Mouse (Mus musculus) adipose tissue, adult 10 weeks (tissue): ENCODE data around the gene Scrn1. TPM values are rescaled to one million over a fixed set of nuclear protein-coding genes. Genes with fewer than 3 reads are reported as not detected.

Experiments used
- polyA plus RNA-seq: library from polyadenylated mRNA; stranded (reverse); fragments of 350-450 nt; fragmentation: Illumina TruSeq; extraction: RNeasy Lipid Tissue Mini Kit (QIAGEN cat#74804); gene quantifications from one replicate; pipeline ENCODE4 v1.2.3, GENCODE M21; 2014; ENCODE audit warnings: low read depth, low replicate concordance

The Scrn1 gene
- polyA plus RNA-seq, result 6.5 TPM

DNA sequence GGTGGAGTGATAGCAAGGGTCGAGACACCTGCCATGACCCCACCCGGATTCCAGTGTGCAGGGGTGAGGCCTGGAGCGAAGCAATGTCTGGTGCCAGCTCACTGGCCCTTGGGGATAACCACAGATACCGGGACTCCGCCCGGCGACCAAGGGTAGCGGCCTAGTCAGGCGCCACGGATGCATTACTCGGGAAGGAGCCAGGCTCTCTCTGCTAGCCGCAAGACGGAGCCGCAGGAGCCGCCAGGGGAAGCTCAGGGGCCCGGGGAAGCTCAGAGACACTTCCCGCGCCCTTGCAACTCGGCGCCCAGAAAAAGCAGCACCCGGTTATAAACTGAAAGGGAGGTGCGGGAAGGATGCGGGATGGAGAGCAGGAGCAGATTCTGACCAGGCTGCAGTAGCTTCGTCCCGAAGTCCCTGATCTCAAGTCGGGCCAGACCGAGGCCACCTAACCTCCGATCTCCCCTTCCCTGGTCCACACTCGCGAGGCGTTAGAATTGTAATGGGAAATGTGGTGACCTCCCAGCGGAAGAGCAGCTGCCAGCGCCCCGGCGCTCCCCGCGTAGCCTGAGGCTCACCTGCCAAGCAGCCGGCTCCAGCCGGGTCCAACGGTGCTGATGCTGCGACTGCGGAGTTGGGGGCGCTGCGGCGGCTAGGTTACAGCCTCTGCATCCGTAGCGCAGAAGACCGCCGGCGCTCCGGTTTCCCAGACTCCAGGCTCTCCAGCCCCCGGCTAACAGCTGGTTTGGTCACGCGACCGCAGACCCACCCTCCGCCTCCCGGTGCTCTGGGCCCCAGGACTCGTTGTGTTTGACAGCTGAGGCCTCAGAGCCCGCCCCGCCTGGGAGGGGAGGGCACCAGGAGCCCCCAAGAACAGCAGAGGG is at the start of gene Scrn1:
Scrn1 (minus strand) TSS at position 825 of the 881 bp plus-strand sequence.

DNA sequence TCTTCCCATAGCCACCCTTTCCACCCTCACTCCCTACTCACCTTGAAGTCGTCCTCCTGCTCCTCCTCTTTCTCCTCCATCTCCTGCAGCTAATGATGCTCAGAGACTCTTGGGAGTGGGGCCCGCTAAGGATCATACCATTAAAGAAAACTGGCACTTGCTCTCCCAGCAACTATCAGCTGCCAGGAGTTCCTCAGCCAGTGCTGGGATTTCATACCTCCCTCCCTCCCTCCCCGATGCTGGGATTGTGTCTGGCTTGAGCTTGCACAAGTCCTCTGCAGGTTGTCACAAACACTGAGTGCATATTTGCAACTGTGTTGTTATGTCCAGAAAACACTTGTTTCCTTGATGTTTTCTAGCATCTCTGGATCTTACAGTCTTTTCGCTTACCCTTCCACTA is 30.9 kb upstream of the Scrn1 start, which contains the start of gene Fkbp14:
Fkbp14 (minus strand) TSS at position 101 of the 400 bp plus-strand sequence.

DNA sequence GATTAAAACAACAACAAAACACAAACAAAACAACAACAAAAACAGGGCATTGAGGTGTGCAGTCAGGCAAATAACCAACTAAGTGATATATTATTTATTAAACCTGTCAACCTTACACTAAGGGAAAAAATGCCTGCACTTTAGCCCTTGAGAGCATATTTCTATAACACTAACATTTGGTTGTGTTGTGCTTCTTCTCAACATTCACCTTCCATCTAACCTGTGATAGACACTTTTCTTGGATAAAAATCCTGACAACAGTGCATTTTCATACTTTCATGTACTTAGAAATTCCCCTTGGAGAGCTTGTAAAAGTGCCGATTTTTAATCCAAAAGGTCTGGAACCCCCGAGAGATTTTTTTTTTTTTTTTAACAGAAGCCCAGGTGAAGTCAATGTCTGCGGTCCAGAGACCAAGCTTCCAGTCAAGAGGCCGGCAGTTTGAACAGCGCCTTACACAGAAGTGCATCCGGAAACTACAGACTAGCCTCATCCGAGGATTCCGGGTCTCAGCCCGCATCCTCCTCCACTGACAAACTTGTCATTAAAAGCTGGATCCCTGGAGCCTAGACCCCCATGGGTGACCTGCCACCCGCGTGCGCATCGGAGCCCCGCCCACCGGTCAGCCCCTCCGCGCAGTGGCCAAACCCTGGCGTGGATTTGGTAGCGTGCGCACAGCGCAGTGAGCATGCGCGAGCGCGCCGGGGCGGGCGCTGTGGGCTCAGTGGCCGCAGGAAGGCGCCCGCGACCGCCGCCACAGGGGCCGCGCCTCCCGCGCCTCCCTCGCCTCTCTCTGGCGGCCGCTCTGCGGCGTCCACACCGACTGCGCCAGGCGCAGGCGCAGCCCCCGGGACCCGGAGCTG is 28.4 kb upstream of the Scrn1 start, which contains the start of gene Plekha8:
Plekha8 (plus strand) TSS at position 643 of the 861 bp plus-strand sequence.

Other genes with a start within 250 kb of the Scrn1 start
- gene Prr15, start 240.7 kb downstream of the Scrn1 start, polyA plus RNA-seq, result 16.8 TPM
- gene Wipf3, start 136.9 kb downstream of the Scrn1 start, polyA plus RNA-seq, result 47.8 TPM
- gene Plekha8, start 28.6 kb upstream of the Scrn1 start, polyA plus RNA-seq, result 12.6 TPM
- 18.7 TPM for gene Fkbp14, start 30.8 kb upstream of the Scrn1 start, polyA plus RNA-seq
- gene Mturn, start 115.1 kb upstream of the Scrn1 start, polyA plus RNA-seq, result 30.1 TPM